Mouse (Mus musculus): ENCODE data around the gene Cldn5. TPM values are rescaled to one million over a fixed set of nuclear protein-coding genes. Genes with fewer than 3 reads are reported as not detected.
A peak's percentile ranks its signal among the peaks of the same experiment; 100 is the strongest.

Cldn5 gene
- polyA plus RNA-seq, 1 experiment from 2014 or later, result 105 TPM

- no peak for DNase-seq
- no peaks in the 10 kb centered on the region for H3K27me3 ChIP-seq (ENCODE audit: insufficient read depth, low read length)
- H3K9me3 ChIP-seq (ENCODE audit: low read depth, low read length), result no peaks in the 10 kb centered on the region
- no peak overlapping the region for H3K4me3 ChIP-seq (ENCODE audit: low read depth, low read length)
- no peaks in the 10 kb centered on the region for H3K4me1 ChIP-seq (ENCODE audit: insufficient read depth)
- TF ChIP-seq CTCF (IDR thresholded peaks at IDR 0.05; ENCODE audit: low read depth), result no peak
- no peak overlapping the region for H3K4me2 ChIP-seq
- no peak overlapping the region for H3K27ac ChIP-seq (ENCODE audit: low read depth)
- H3K9ac ChIP-seq, result no peak overlapping the region
- H3K36me3 ChIP-seq (ENCODE audit: insufficient read depth), result peaks cover 79% of the 10 kb centered on the region
- no peak for ATAC-seq (ENCODE audit: insufficient read depth)
- WGBS, result 95% methylated on average over 2 of the region's 2 CpGs
Observed at GRCm38 (mm10) chr16:18805746-18806145, 29.1 kb downstream of the Cldn5 start.

- H3K9me3 ChIP-seq (ENCODE audit: low read depth, low read length), result no peaks in the 10 kb centered on the region
- 87% methylated on average over 5 of the region's 5 CpGs for WGBS
- ATAC-seq (ENCODE audit: insufficient read depth) (no peak), DNase-seq (no peak)
- H3K36me3 ChIP-seq (ENCODE audit: insufficient read depth), result peaks cover 57% of the 10 kb centered on the region
- TF ChIP-seq CTCF (IDR thresholded peaks at IDR 0.05; ENCODE audit: low read depth), result no peak
- no peak overlapping the region for H3K4me3 ChIP-seq (ENCODE audit: low read depth, low read length)
- no peak overlapping the region for H3K27ac ChIP-seq (ENCODE audit: low read depth)
- H3K27me3 ChIP-seq (ENCODE audit: insufficient read depth, low read length), result no peaks in the 10 kb centered on the region
- no peaks in the 10 kb centered on the region for H3K4me1 ChIP-seq (ENCODE audit: insufficient read depth)
- no peak overlapping the region for H3K9ac ChIP-seq
- H3K4me2 ChIP-seq, result no peak overlapping the region
Observed at GRCm38 (mm10) chr16:18809001-18809400, 32.4 kb downstream of the Cldn5 start.

- peak; percentile 21 for ATAC-seq (ENCODE audit: insufficient read depth)
- Histone ChIP-seq H3K4me3 (ENCODE audit: low read depth, low read length) (peak overlapping the region; percentile 84), H3K27me3 (ENCODE audit: insufficient read depth, low read length) (no peaks in the 10 kb centered on the region), H3K4me1 (ENCODE audit: insufficient read depth) (no peaks in the 10 kb centered on the region), H3K4me2 (peak overlapping the region; percentile 85), H3K9me3 (ENCODE audit: low read depth, low read length) (no peaks in the 10 kb centered on the region), H3K9ac (peak overlapping the region; percentile 80), H3K36me3 (ENCODE audit: insufficient read depth) (peaks cover 53% of the 10 kb centered on the region), H3K27ac (ENCODE audit: low read depth) (0 out of 2 replicates have a peak overlapping the region, but pooled peaks have one; percentile 13)
- peak; percentile 3 for DNase-seq
- TF ChIP-seq CTCF (IDR thresholded peaks at IDR 0.05; ENCODE audit: low read depth), result no peak
- 4% methylated on average over 5 of the region's 5 CpGs for WGBS
Observed at GRCm38 (mm10) chr16:18811032-18811431, 34.4 kb downstream of the Cldn5 start.

- H3K27me3 ChIP-seq (ENCODE audit: insufficient read depth, low read length), result no peaks in the 10 kb centered on the region
- peak within 1 kb of the TSS; percentile 84 for H3K4me3 ChIP-seq (ENCODE audit: low read depth, low read length)
- under 1% methylated on average over 42 of the region's 42 CpGs for WGBS
- H3K9me3 ChIP-seq (ENCODE audit: low read depth, low read length), result no peaks in the 10 kb centered on the region
- H3K9ac ChIP-seq, result peak within 1 kb of the TSS; percentile 89
- peak within 1 kb of the TSS; percentile 84 for H3K27ac ChIP-seq (ENCODE audit: low read depth)
- TF ChIP-seq CTCF (IDR thresholded peaks at IDR 0.05; ENCODE audit: low read depth), result no peak
- peaks cover 53% of the 10 kb centered on the region for H3K36me3 ChIP-seq (ENCODE audit: insufficient read depth)
- ATAC-seq (ENCODE audit: insufficient read depth) (peak; percentile 97), DNase-seq (peak; percentile 97)
- peak within 1 kb of the TSS; percentile 85 for H3K4me2 ChIP-seq
- H3K4me1 ChIP-seq (ENCODE audit: insufficient read depth), result no peaks in the 10 kb centered on the region
Observed at GRCm38 (mm10) chr16:18811468-18812384, 35.1 kb downstream of the Cldn5 start, which contains the start of the genes Ufd1 and Cdc45. Gene Ufd1 (plus strand): TSS chr16:18811779. Gene Cdc45 (minus strand): TSS chr16:18811987.

GRCm38 (mm10) chr16:18812385-18812910, 35.8 kb downstream of the Cldn5 start:
- peak overlapping the region; percentile 85 for H3K4me2 ChIP-seq
- DNase-seq, result no peak
- no peaks in the 10 kb centered on the region for H3K4me1 ChIP-seq (ENCODE audit: insufficient read depth)
- peak overlapping the region; percentile 84 for H3K27ac ChIP-seq (ENCODE audit: low read depth)
- peaks cover 53% of the 10 kb centered on the region for H3K36me3 ChIP-seq (ENCODE audit: insufficient read depth)
- no peak for TF ChIP-seq CTCF (IDR thresholded peaks at IDR 0.05; ENCODE audit: low read depth)
- peak; percentile 48 for ATAC-seq (ENCODE audit: insufficient read depth)
- WGBS, result 1% methylated on average over 31 of the region's 31 CpGs
- H3K27me3 ChIP-seq (ENCODE audit: insufficient read depth, low read length), result no peaks in the 10 kb centered on the region
- H3K4me3 ChIP-seq (ENCODE audit: low read depth, low read length), result peak overlapping the region; percentile 84
- H3K9ac ChIP-seq, result peak overlapping the region; percentile 89
- H3K9me3 ChIP-seq (ENCODE audit: low read depth, low read length), result no peaks in the 10 kb centered on the region

GRCm38 (mm10) chr16:18822356-18822755, 45.7 kb downstream of the Cldn5 start:
- no peak overlapping the region for H3K4me3 ChIP-seq (ENCODE audit: low read depth, low read length)
- no peak overlapping the region for H3K4me2 ChIP-seq
- H3K4me1 ChIP-seq (ENCODE audit: insufficient read depth), result no peaks in the 10 kb centered on the region
- H3K27me3 ChIP-seq (ENCODE audit: insufficient read depth, low read length), result no peaks in the 10 kb centered on the region
- DNase-seq (no peak), ATAC-seq (ENCODE audit: insufficient read depth) (no peak)
- peaks cover 98% of the 10 kb centered on the region for H3K36me3 ChIP-seq (ENCODE audit: insufficient read depth)
- H3K9me3 ChIP-seq (ENCODE audit: low read depth, low read length), result no peaks in the 10 kb centered on the region
- H3K9ac ChIP-seq, result no peak overlapping the region
- no peak overlapping the region for H3K27ac ChIP-seq (ENCODE audit: low read depth)
- WGBS, result 81% methylated on average over 1 of the region's 1 CpGs
- no peak for TF ChIP-seq CTCF (IDR thresholded peaks at IDR 0.05; ENCODE audit: low read depth)

GRCm38 (mm10) chr16:18822925-18823324, 46.3 kb downstream of the Cldn5 start:
- no peak for DNase-seq
- H3K36me3 ChIP-seq (ENCODE audit: insufficient read depth), result peaks cover 98% of the 10 kb centered on the region
- no peak overlapping the region for H3K27ac ChIP-seq (ENCODE audit: low read depth)
- no peak for ATAC-seq (ENCODE audit: insufficient read depth)
- 84% methylated on average over 4 of the region's 4 CpGs for WGBS
- no peak overlapping the region for H3K4me3 ChIP-seq (ENCODE audit: low read depth, low read length)
- TF ChIP-seq CTCF (IDR thresholded peaks at IDR 0.05; ENCODE audit: low read depth), result no peak
- H3K4me1 ChIP-seq (ENCODE audit: insufficient read depth), result no peaks in the 10 kb centered on the region
- no peaks in the 10 kb centered on the region for H3K9me3 ChIP-seq (ENCODE audit: low read depth, low read length)
- H3K4me2 ChIP-seq, result no peak overlapping the region
- no peaks in the 10 kb centered on the region for H3K27me3 ChIP-seq (ENCODE audit: insufficient read depth, low read length)
- no peak overlapping the region for H3K9ac ChIP-seq

Other genes starting within 250 kb of the Cldn5 start
- 12.0 and 15.8 TPM in 2 replicates for gene Tbx1, start 186.2 kb upstream of the Cldn5 start, polyA plus RNA-seq (2014; fragmentation: Nextera tagmentation; extraction: Ambion mirVana)
- 3.8 and 4.1 TPM in 2 replicates for gene Gp1bb, start 154.4 kb upstream of the Cldn5 start, polyA plus RNA-seq (2014; fragmentation: Nextera tagmentation; extraction: Ambion mirVana)
- 1.2 and 1.7 TPM in 2 replicates for gene Gm49601, start 150.4 kb upstream of the Cldn5 start, polyA plus RNA-seq (2014; fragmentation: Nextera tagmentation; extraction: Ambion mirVana)
- gene Sept5, start 146.9 kb upstream of the Cldn5 start, polyA plus RNA-seq (2014; fragmentation: Nextera tagmentation; extraction: Ambion mirVana), result 19.3 and 20.1 TPM in 2 replicates
- 77.6 and 84.5 TPM in 2 replicates for gene Ufd1, start 34.9 kb downstream of the Cldn5 start, polyA plus RNA-seq (2014; fragmentation: Nextera tagmentation; extraction: Ambion mirVana)
- 64.0 and 67.3 TPM in 2 replicates for gene Cdc45, start 35.1 kb downstream of the Cldn5 start, polyA plus RNA-seq (2014; fragmentation: Nextera tagmentation; extraction: Ambion mirVana)
- gene 2510002D24Rik, start 59.7 kb downstream of the Cldn5 start, polyA plus RNA-seq (2014; fragmentation: Nextera tagmentation; extraction: Ambion mirVana), result 27.5 and 30.9 TPM in 2 replicates
- gene Gm28539, start 59.7 kb downstream of the Cldn5 start, polyA plus RNA-seq (2014; fragmentation: Nextera tagmentation; extraction: Ambion mirVana), result not detected in 2 replicates
- 81.8 and 82.6 TPM in 2 replicates for gene Mrpl40, start 100.0 kb downstream of the Cldn5 start, polyA plus RNA-seq (2014; fragmentation: Nextera tagmentation; extraction: Ambion mirVana)
- 14.0 and 16.4 TPM in 2 replicates for gene Hira, start 100.2 kb downstream of the Cldn5 start, polyA plus RNA-seq (2014; fragmentation: Nextera tagmentation; extraction: Ambion mirVana)